Mouse (Mus musculus) lung, adult 2 months (tissue): ENCODE results near the gene Pcdh9.

Source experiments
- CTCF ChIP-seq: fragments of 200-500 bp; IDR thresholded peaks from 2 replicates; pipeline ENCODE4 v1.5.1; 2011; ENCODE audit warnings: mild to moderate bottlenecking, low read length, control low read depth; ENCODE audit not compliant: insufficient read depth
- POLR2A ChIP-seq: fragments of 200-500 bp; IDR thresholded peaks from 2 replicates; pipeline ENCODE4 v1.6.1; 2011; ENCODE audit warnings: low read depth, mild to moderate bottlenecking, control low read depth, low read length, borderline replicate concordance; ENCODE audit errors: extremely low read depth

- TF ChIP-seq CTCF: no peak
- no peak for TF ChIP-seq POLR2A
These were observed 831.7 kb downstream of the Pcdh9 start for GRCm38 (mm10) chr14:93058799-93059198.
